Mouse (Mus musculus): ENCODE data around the gene Rxfp4. TPM values are rescaled to one million over a fixed set of nuclear protein-coding genes. Genes with fewer than 3 reads are reported as not detected.
"Not testable (repeated sequence)": the region's sequence is repeated elsewhere in the genome, so short reads cannot be mapped to it uniquely, and the experiment has no call there.

The Rxfp4 gene
- polyA plus RNA-seq, 1 experiment from 2014 or later = not detected

GRCm38 (mm10) chr3:88607065-88607757 lies 45.7 kb downstream of the Rxfp4 start:
- Histone ChIP-seq H3K4me1 (replicated peaks; ENCODE audit: control insufficient read depth, insufficient read depth, low read length) (peaks cover 9% of the 10 kb centered on the region; the same call in 1 of the 2 replicates), H3K4me3 (ENCODE audit: low read length) (peak overlapping the region; percentile 26), H3K4me2 (ENCODE audit: low read depth, low read length) (peak overlapping the region; percentile 51), H3K9ac (ENCODE audit: low read length) (peak overlapping the region; percentile 57), H3K36me3 (ENCODE audit: control insufficient read depth, insufficient read depth, low read length) (no peaks in the 10 kb centered on the region), H3K9me3 (ENCODE audit: control insufficient read depth, low read length) (no peaks in the 10 kb centered on the region), H3K27ac (ENCODE audit: low read length) (no peak overlapping the region), H3K27me3 (ENCODE audit: control insufficient read depth, insufficient read depth, low read depth, low read length) (no peaks in the 10 kb centered on the region)
- WGBS = under 1% methylated on average over 20 of the region's 20 CpGs
- ATAC-seq (ENCODE audit: low read depth) = peak; percentile 85

GRCm38 (mm10) chr3:88605666-88606065 lies 47.3 kb downstream of the Rxfp4 start, which contains the start of gene Arhgef2:
TSS of gene Arhgef2 (plus strand) at chr3:88605966.
- ATAC-seq (ENCODE audit: low read depth); H3K27ac ChIP-seq (ENCODE audit: low read length); H3K9ac ChIP-seq (ENCODE audit: low read length); H3K27me3 ChIP-seq (ENCODE audit: control insufficient read depth, insufficient read depth, low read depth, low read length); H3K36me3 ChIP-seq (ENCODE audit: control insufficient read depth, insufficient read depth, low read length); H3K4me1 ChIP-seq (replicated peaks; ENCODE audit: control insufficient read depth, insufficient read depth, low read length); H3K4me2 ChIP-seq (ENCODE audit: low read depth, low read length); H3K4me3 ChIP-seq (ENCODE audit: low read length); H3K9me3 ChIP-seq (ENCODE audit: control insufficient read depth, low read length): not testable (repeated sequence)
- 95% methylated on average over 2 of the region's 2 CpGs for WGBS

- no peak overlapping the region for H3K9ac ChIP-seq (ENCODE audit: low read length)
- H3K36me3 ChIP-seq (ENCODE audit: control insufficient read depth, insufficient read depth, low read length) = no peaks in the 10 kb centered on the region
- H3K4me1 ChIP-seq (replicated peaks; ENCODE audit: control insufficient read depth, insufficient read depth, low read length) = peaks cover 9% of the 10 kb centered on the region; the same call in 1 of the 2 replicates
- 91% methylated on average over 7 of the region's 7 CpGs for WGBS
- no peak overlapping the region for H3K27ac ChIP-seq (ENCODE audit: low read length)
- ATAC-seq (ENCODE audit: low read depth) = no peak
- H3K27me3 ChIP-seq (ENCODE audit: control insufficient read depth, insufficient read depth, low read depth, low read length) = no peaks in the 10 kb centered on the region
- no peak overlapping the region for H3K4me3 ChIP-seq (ENCODE audit: low read length)
- no peak overlapping the region for H3K4me2 ChIP-seq (ENCODE audit: low read depth, low read length)
- no peaks in the 10 kb centered on the region for H3K9me3 ChIP-seq (ENCODE audit: control insufficient read depth, low read length)
Observed at GRCm38 (mm10) chr3:88604863-88605262, 48.1 kb downstream of the Rxfp4 start.

GRCm38 (mm10) chr3:88603714-88604161 lies 49.2 kb downstream of the Rxfp4 start:
- Histone ChIP-seq H3K27ac (ENCODE audit: low read length) (peak overlapping the region; percentile 27), H3K9me3 (ENCODE audit: control insufficient read depth, low read length) (no peaks in the 10 kb centered on the region), H3K36me3 (ENCODE audit: control insufficient read depth, insufficient read depth, low read length) (no peaks in the 10 kb centered on the region), H3K4me2 (ENCODE audit: low read depth, low read length) (no peak overlapping the region), H3K4me1 (replicated peaks; ENCODE audit: control insufficient read depth, insufficient read depth, low read length) (peaks cover 9% of the 10 kb centered on the region; the same call in 1 of the 2 replicates), H3K4me3 (ENCODE audit: low read length) (no peak overlapping the region), H3K9ac (ENCODE audit: low read length) (no peak overlapping the region), H3K27me3 (ENCODE audit: control insufficient read depth, insufficient read depth, low read depth, low read length) (no peaks in the 10 kb centered on the region)
- 15% methylated on average over 6 of the region's 6 CpGs for WGBS
- peak; percentile 78 for ATAC-seq (ENCODE audit: low read depth)

GRCm38 (mm10) chr3:88602466-88602865 lies 50.5 kb downstream of the Rxfp4 start:
- 73% methylated on average over 4 of the region's 4 CpGs for WGBS
- H3K4me2 ChIP-seq (ENCODE audit: low read depth, low read length) = no peak overlapping the region
- H3K27ac ChIP-seq (ENCODE audit: low read length) = no peak overlapping the region
- H3K9me3 ChIP-seq (ENCODE audit: control insufficient read depth, low read length) = no peaks in the 10 kb centered on the region
- ATAC-seq (ENCODE audit: low read depth) = no peak
- H3K4me1 ChIP-seq (replicated peaks; ENCODE audit: control insufficient read depth, insufficient read depth, low read length) = peaks cover 5% of the 10 kb centered on the region; the same call in 1 of the 2 replicates
- H3K9ac ChIP-seq (ENCODE audit: low read length) = no peak overlapping the region
- no peaks in the 10 kb centered on the region for H3K27me3 ChIP-seq (ENCODE audit: control insufficient read depth, insufficient read depth, low read depth, low read length)
- H3K4me3 ChIP-seq (ENCODE audit: low read length) = no peak overlapping the region
- no peaks in the 10 kb centered on the region for H3K36me3 ChIP-seq (ENCODE audit: control insufficient read depth, insufficient read depth, low read length)

Other genes starting within 250 kb of the Rxfp4 start
- 130 and 147 TPM in 2 replicates for gene Pmf1, start 242.8 kb downstream of the Rxfp4 start, polyA plus RNA-seq (2015; fragmentation: Nextera tagmentation; extraction: Ambion mirVana)
- gene Slc25a44, start 228.0 kb downstream of the Rxfp4 start, polyA plus RNA-seq (2015; fragmentation: Nextera tagmentation; extraction: Ambion mirVana) = 15.2 and 16.0 TPM in 2 replicates
- gene Sema4a, start 192.0 kb downstream of the Rxfp4 start, polyA plus RNA-seq (2015; fragmentation: Nextera tagmentation; extraction: Ambion mirVana) = 6.3 TPM in 2 replicates
- 148 and 150 TPM in 2 replicates for gene Lmna, start 143.2 kb downstream of the Rxfp4 start, polyA plus RNA-seq (2015; fragmentation: Nextera tagmentation; extraction: Ambion mirVana)
- 13.1 and 13.5 TPM in 2 replicates for gene Mex3a, start 120.7 kb downstream of the Rxfp4 start, polyA plus RNA-seq (2015; fragmentation: Nextera tagmentation; extraction: Ambion mirVana)
- gene Rab25, start 104.8 kb downstream of the Rxfp4 start, polyA plus RNA-seq (2015; fragmentation: Nextera tagmentation; extraction: Ambion mirVana) = 48.0 and 61.2 TPM in 2 replicates
- gene Lamtor2, start 100.1 kb downstream of the Rxfp4 start, polyA plus RNA-seq (2015; fragmentation: Nextera tagmentation; extraction: Ambion mirVana) = 169 and 183 TPM in 2 replicates
- 39.3 and 41.8 TPM in 2 replicates for gene Ubqln4, start 99.4 kb downstream of the Rxfp4 start, polyA plus RNA-seq (2015; fragmentation: Nextera tagmentation; extraction: Ambion mirVana)
- 354 and 367 TPM in 2 replicates for gene Ssr2, start 77.3 kb downstream of the Rxfp4 start, polyA plus RNA-seq (2015; fragmentation: Nextera tagmentation; extraction: Ambion mirVana)
- gene Arhgef2, start 47.2 kb downstream of the Rxfp4 start, polyA plus RNA-seq (2015; fragmentation: Nextera tagmentation; extraction: Ambion mirVana) = 123 and 125 TPM in 2 replicates
- gene Khdc4, start 32.7 kb upstream of the Rxfp4 start, polyA plus RNA-seq (2015; fragmentation: Nextera tagmentation; extraction: Ambion mirVana) = 82.1 and 86.2 TPM in 2 replicates
- gene Rit1, start 63.7 kb upstream of the Rxfp4 start, polyA plus RNA-seq (2015; fragmentation: Nextera tagmentation; extraction: Ambion mirVana) = 58.9 and 68.9 TPM in 2 replicates
- gene Syt11, start 122.0 kb upstream of the Rxfp4 start, polyA plus RNA-seq (2015; fragmentation: Nextera tagmentation; extraction: Ambion mirVana) = 8.0 and 8.1 TPM in 2 replicates
- gene Gon4l, start 182.1 kb upstream of the Rxfp4 start, polyA plus RNA-seq (2015; fragmentation: Nextera tagmentation; extraction: Ambion mirVana) = 10.0 and 10.7 TPM in 2 replicates